Mouse (Mus musculus): ENCODE measurements around the gene Dlx5.

Dlx5 gene

GRCm38 (mm10) chr6:6881638-6882190, at the start of gene Dlx5:
Gene Dlx5, minus strand, starts transcription at chr6:6882085.
- peak; percentile 54 to 55 for DNase-seq

- DNase-seq: no peak
These were observed 49.6 kb upstream of the Dlx5 start for GRCm38 (mm10) chr6:6931507-6931906.

GRCm38 (mm10) chr6:6930831-6931230, 48.9 kb upstream of the Dlx5 start:
- no peak for DNase-seq

DNA sequence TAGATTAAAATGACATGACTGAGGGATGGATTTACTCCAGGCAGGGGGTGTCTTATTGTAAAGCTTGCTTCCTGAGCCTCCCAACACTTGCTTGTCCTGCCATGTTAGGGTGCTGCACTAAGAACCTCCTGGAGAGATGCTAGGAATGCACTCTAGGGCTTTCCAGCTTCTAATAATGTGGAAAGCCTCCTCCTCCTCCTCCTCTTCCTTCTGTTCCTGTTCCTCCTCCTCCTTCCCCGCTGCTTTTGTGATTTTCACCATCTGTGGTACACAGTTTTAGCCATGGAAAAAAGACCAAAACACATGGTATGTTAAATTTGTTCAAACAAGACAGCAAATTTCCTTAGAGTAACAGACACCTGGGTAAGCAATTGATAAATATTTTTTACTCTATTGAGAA, 43.4 kb upstream of the Dlx5 start:
- DNase-seq: no peak

- no peak for DNase-seq
These were observed 35.4 kb upstream of the Dlx5 start for GRCm38 (mm10) chr6:6917334-6917733.

DNA sequence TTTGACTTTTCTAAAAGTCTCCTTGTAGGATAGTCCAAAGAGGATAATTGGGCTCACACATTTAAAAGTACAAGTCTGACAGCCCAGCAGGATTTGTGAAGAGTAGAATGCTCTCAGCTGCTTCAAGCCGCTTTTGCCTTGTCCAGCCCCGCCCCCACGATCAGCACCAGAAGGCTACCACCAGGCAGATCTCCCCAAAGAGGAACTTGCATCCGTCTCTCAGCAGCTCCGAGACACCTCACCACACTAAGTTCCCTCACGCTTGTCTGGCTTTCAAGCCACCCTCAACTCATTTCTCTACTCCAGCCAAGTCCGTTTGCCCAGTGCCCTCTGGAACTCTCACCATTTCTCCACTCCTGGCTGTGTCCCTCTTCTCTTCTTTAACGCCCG, 33.6 kb upstream of the Dlx5 start:
- peak in 1 of 2 experiments; percentile 2 for DNase-seq

DNA sequence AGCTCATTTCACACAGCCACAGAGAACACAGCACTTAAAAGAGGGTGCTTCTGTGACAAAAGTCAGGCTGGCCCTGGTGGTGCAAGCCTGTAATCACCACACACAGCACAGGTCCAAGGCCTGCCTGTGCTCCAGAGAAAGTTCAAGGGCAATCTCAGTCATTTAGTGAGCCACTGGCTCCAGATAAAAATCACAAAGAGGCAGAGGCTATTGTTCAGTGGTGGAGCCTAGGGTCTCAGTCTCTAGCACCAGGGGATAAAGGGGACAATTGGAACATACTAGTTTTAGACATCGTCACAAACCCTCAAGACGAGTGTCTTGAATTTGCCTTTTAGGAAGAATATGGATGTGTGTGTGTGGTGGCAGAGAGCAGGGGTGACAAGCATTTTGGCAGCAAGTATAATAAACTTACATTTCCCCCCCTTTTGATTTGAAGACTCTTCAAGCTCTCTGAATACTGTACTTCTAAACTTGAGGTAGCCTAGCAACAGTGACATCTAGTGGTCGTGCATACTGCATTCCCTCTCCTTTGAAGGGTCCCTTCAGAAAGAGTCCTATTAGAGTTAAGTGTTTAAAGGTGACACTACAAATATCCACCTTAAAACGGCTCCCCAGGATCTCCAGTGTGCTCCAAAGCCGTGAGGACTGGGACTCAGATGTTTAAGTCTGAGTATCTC, 33.1 kb upstream of the Dlx5 start:
- DNase-seq: peak; percentile 67 to 71

DNA sequence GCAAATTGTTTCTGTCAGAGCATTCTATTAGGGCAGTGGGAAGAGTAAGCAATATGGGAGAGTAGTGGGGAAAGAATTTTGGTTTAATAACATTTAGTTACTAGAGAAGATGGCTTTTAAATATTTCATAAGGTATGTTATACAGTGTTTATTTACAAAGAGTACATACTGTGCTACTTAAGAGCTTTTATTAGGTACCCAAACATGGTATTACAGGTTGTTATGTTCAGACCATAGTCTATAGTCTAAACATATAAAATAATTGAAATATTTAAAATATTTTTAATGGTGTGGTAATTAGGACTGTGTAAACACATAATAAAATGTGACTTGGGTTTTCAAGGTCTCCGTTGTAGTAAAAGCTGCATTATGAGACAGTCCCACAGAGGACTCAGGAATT, 32.4 kb upstream of the Dlx5 start:
- DNase-seq: no peak

- peak; percentile 6 to 12 for DNase-seq
These were observed 27.7 kb upstream of the Dlx5 start for GRCm38 (mm10) chr6:6909586-6909985.

- DNase-seq: peak; percentile 19 to 20
These were observed 8.2 kb upstream of the Dlx5 start for GRCm38 (mm10) chr6:6890047-6890446.

GRCm38 (mm10) chr6:6886225-6886624, 4.3 kb upstream of the Dlx5 start:
- DNase-seq: no peak

GRCm38 (mm10) chr6:6884897-6885296, 3.0 kb upstream of the Dlx5 start:
- peak; percentile 85 to 86 for DNase-seq

GRCm38 (mm10) chr6:6882266-6882797, 447 bp upstream of the Dlx5 start:
- DNase-seq: peak in 1 of 2 experiments; percentile 5

DNA sequence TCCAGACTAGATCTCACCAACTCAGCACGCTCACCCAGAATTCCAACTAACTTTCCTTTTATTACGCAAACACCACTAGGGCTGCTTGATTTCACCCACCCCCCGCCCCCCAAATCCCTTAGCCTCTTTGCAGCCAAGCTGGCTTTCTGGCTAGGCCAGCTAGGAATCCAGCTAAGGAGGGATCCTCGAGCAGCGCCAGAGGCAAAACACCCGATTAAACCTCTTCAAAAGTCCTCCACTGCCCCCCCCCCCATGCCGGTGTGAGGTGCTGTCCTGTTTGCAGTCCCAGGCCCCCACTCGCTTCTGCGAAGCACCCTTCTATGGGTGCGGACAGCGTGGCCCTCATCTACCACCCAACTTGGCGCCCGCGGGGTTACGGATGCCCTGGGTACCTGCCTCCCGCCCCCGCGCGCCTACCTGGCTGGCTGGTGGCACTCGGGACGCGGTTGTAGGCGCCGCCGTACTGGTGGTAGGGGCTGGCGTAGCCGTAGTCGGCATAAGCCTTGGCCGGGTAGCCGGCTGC, 709 bp downstream of the Dlx5 start:
- DNase-seq: no peak

GRCm38 (mm10) chr6:6880361-6881114, 1.3 kb downstream of the Dlx5 start:
- DNase-seq: peak in 1 of 2 experiments; percentile 24

- peak in 1 of 2 experiments; percentile 47 for DNase-seq
These were observed 2.2 kb downstream of the Dlx5 start for GRCm38 (mm10) chr6:6879371-6880325.

- peak in 1 of 2 experiments; percentile 43 for DNase-seq
These were observed 3.0 kb downstream of the Dlx5 start for GRCm38 (mm10) chr6:6878841-6879291.

- peak in 1 of 2 experiments; percentile 31 for DNase-seq
These were observed 3.7 kb downstream of the Dlx5 start for GRCm38 (mm10) chr6:6877981-6878840.

- peak in 1 of 2 experiments; percentile 15 for DNase-seq
These were observed 4.5 kb downstream of the Dlx5 start for GRCm38 (mm10) chr6:6877346-6877910.

DNA sequence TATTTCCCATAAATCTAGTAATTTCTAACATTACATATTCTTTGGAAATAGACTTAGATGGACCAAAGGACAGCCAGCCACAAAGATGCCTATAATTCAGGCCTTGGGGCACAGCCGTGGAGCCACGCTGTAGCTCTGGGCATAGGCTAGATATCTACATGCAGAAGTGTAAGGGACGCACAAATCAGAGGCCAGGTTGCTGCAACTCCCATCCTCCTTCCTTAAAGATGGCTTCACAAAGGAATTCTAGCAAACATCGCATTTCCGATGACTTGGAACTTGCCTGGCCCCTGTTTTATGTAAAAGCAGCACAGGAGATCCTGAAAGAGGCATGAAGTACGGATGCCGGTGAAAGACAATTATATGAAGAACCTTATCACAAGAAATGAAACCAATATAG, 5.2 kb downstream of the Dlx5 start:
- DNase-seq: peak in 1 of 2 experiments; percentile 30

DNA sequence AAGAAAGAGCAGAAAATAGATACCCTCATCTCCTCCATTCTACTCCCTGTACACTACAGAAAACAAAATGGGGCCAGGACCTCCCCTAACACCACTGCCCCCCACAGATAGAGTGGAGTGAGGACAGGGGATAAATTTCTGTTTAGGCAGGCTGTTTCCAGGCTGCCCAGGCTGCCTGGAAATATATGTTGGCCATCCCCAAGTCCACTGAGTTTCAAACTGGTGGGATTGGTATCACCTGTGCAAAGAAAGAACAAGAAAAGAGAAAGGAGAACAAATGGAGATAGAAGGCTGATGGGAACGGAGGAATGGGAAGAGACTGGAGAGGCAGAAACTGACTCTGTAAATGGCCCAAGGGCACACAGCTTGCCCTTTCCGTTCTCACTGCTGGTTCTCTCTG, 5.7 kb downstream of the Dlx5 start:
- peak in 1 of 2 experiments; percentile 20 for DNase-seq
